Mouse (Mus musculus) liver, postnatal 0 days (tissue): ENCODE results near the gene Popdc3.

Experiments
- CTCF ChIP-seq: sonication (generic); IDR thresholded peaks from 2 replicates; pipeline ENCODE4 v1.5.1; 2016; ENCODE audit warnings: antibody characterized with exemption, low read depth
- EP300 ChIP-seq: IDR thresholded peaks from 2 replicates; pipeline ENCODE4 v1.6.1; 2016; ENCODE audit warnings: antibody characterized with exemption, low read depth, mild to moderate bottlenecking

GRCm38 (mm10) chr10:45298503-45298902 is 120.6 kb downstream of the Popdc3 start:
- TF ChIP-seq EP300: no peak
- TF ChIP-seq CTCF: no peak
